Mouse (Mus musculus) E14TG2a.4 (cell line): ENCODE data around the gene Pigz.
"Not testable (repeated sequence)": the region's sequence is repeated elsewhere in the genome, so short reads cannot be mapped to it uniquely, and the experiment has no call there.

Experiments used
- H3K27me3 ChIP-seq: 2 replicates; pipeline ENCODE4 v1.6.1; 2014; ENCODE audit warnings: low read length, control low read depth; ENCODE audit not compliant: insufficient read depth
- H3K36me3 ChIP-seq: 2 replicates; pipeline ENCODE4 v1.6.1; 2014; ENCODE audit warnings: low read length, control low read depth; ENCODE audit not compliant: insufficient read depth
- H3K4me1 ChIP-seq: replicated peaks from 2 replicates; pipeline ENCODE4 v1.6.1; 2014; ENCODE audit warnings: low read depth, low read length, control low read depth
- H3K4me3 ChIP-seq: replicated peaks from 2 replicates; pipeline ENCODE4 v1.5.1; 2014; ENCODE audit warnings: mild to moderate bottlenecking, low read length
- H3K9me3 ChIP-seq: 2 replicates; pipeline ENCODE4 v1.6.1; 2014; ENCODE audit warnings: low read length, control low read depth
- CTCF ChIP-seq: conservative IDR thresholded peaks from 2 replicates; pipeline ENCODE4 v1.5.1; 2014; ENCODE audit warnings: low read length
- NANOG ChIP-seq: IDR thresholded peaks from 2 replicates; pipeline ENCODE4 v1.6.1; 2014; ENCODE audit warnings: borderline replicate concordance, low read length, mixed read lengths
- POU5F1 ChIP-seq: IDR thresholded peaks from 2 replicates; pipeline ENCODE4 v1.6.1; 2014; ENCODE audit warnings: low read length, borderline replicate concordance

The Pigz gene

GRCm38 (mm10) chr16:31935091-31935979 is 1.7 kb downstream of the Pigz start:
- TF ChIP-seq POU5F1 = no peak
- TF ChIP-seq NANOG = no peak
- TF ChIP-seq CTCF = no peak
- peak overlapping the region; percentile 67 for H3K4me3 ChIP-seq
- no peaks in the 10 kb centered on the region for H3K9me3 ChIP-seq
- H3K27me3 ChIP-seq = peaks cover 53% of the 10 kb centered on the region
- H3K4me1 ChIP-seq = peaks cover 63% of the 10 kb centered on the region
- no peaks in the 10 kb centered on the region for H3K36me3 ChIP-seq

GRCm38 (mm10) chr16:31936568-31936967 is 2.9 kb downstream of the Pigz start:
- Histone ChIP-seq H3K36me3 (no peaks in the 10 kb centered on the region), H3K4me3 (no peak overlapping the region), H3K4me1 (peaks cover 60% of the 10 kb centered on the region), H3K9me3 (no peaks in the 10 kb centered on the region), H3K27me3 (peaks cover 46% of the 10 kb centered on the region)
- TF ChIP-seq NANOG (no peak), CTCF (peak; percentile 35)

- TF ChIP-seq CTCF (no peak), NANOG (no peak), POU5F1 (no peak)
- no peak overlapping the region for H3K4me3 ChIP-seq
These were observed 5.2 kb downstream of the Pigz start for GRCm38 (mm10) chr16:31938856-31939255.

DNA sequence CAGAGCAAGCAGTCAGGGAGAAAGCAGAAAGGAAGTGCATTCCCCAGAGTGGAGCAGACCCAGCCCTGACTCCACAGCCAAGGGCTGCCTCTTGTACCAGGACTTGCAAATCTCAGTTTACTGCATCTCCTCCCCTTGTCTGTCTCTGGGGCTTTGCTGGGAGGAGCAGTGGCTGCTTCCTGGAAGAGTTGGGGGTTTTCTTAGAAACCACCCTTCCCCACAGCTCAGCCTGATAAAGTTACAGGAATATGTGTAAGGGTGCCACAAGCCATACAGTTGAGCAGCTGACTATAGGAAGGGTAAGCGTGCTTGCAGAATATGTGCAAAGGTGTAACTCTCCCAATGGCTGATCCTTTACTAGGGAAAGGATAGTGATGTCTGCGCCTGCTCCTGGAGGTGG is 6.9 kb downstream of the Pigz start:
- 0 out of 2 replicates have a peak overlapping the region, but pooled peaks have one; percentile 20 for H3K4me3 ChIP-seq
- H3K9me3 ChIP-seq = no peaks in the 10 kb centered on the region
- H3K4me1 ChIP-seq = peaks cover 43% of the 10 kb centered on the region
- TF ChIP-seq POU5F1 = no peak
- no peak for TF ChIP-seq CTCF
- no peak for TF ChIP-seq NANOG
- H3K36me3 ChIP-seq = peaks cover 15% of the 10 kb centered on the region
- peaks cover 8% of the 10 kb centered on the region for H3K27me3 ChIP-seq

More at GRCm38 (mm10) chr16:31938856-31939255, 5.2 kb downstream of the Pigz start:
- no peaks in the 10 kb centered on the region for H3K9me3 ChIP-seq
- no peaks in the 10 kb centered on the region for H3K36me3 ChIP-seq
- H3K4me1 ChIP-seq = peaks cover 44% of the 10 kb centered on the region
- H3K27me3 ChIP-seq = peaks cover 26% of the 10 kb centered on the region

GRCm38 (mm10) chr16:31943980-31944379 is 10.3 kb downstream of the Pigz start:
- H3K27me3 ChIP-seq = no peaks in the 10 kb centered on the region
- peak overlapping the region; percentile 72 for H3K4me3 ChIP-seq
- no peaks in the 10 kb centered on the region for H3K9me3 ChIP-seq
- peaks cover 27% of the 10 kb centered on the region for H3K36me3 ChIP-seq
- TF ChIP-seq POU5F1 (no peak), NANOG (no peak), CTCF (peak; percentile 86)
- peaks cover 61% of the 10 kb centered on the region for H3K4me1 ChIP-seq

GRCm38 (mm10) chr16:31944698-31945255 is 11.1 kb downstream of the Pigz start:
- Histone ChIP-seq H3K36me3 (peaks cover 27% of the 10 kb centered on the region), H3K27me3 (no peaks in the 10 kb centered on the region), H3K4me3 (peak overlapping the region; percentile 72), H3K9me3 (no peaks in the 10 kb centered on the region), H3K4me1 (peaks cover 67% of the 10 kb centered on the region)
- TF ChIP-seq POU5F1 (no peak), NANOG (no peak), CTCF (no peak)

DNA sequence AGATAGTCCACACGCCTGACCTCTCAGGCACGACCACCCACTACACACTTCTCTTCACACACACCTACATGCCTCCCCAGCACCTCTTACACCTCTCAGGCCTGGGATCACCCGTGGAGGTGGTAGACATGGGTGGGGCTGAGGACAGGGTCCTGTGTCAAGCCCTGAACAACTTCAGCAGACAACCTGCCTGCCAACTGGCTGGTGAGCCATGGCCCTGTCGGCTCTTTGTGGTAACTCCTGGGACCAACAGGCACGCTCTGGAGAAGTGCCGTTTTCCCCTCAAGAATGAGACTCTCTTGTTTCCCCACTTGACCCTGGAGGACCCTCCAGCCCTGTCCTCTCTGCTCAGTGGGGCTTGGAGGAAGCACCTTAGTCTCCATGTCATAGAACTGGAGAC is 11.7 kb downstream of the Pigz start:
- H3K9me3 ChIP-seq = no peaks in the 10 kb centered on the region
- peaks cover 33% of the 10 kb centered on the region for H3K36me3 ChIP-seq
- H3K4me3 ChIP-seq = 0 out of 2 replicates have a peak overlapping the region, but pooled peaks have one; percentile 72
- H3K27me3 ChIP-seq = no peaks in the 10 kb centered on the region
- peaks cover 67% of the 10 kb centered on the region for H3K4me1 ChIP-seq
- no peak for TF ChIP-seq NANOG
- no peak for TF ChIP-seq POU5F1
- no peak for TF ChIP-seq CTCF

GRCm38 (mm10) chr16:31945986-31946385 is 12.3 kb downstream of the Pigz start:
- not testable (repeated sequence) for H3K4me3 ChIP-seq, H3K27me3 ChIP-seq, H3K9me3 ChIP-seq
- Histone ChIP-seq H3K4me1 (peaks cover 65% of the 10 kb centered on the region), H3K36me3 (peaks cover 39% of the 10 kb centered on the region)

DNA sequence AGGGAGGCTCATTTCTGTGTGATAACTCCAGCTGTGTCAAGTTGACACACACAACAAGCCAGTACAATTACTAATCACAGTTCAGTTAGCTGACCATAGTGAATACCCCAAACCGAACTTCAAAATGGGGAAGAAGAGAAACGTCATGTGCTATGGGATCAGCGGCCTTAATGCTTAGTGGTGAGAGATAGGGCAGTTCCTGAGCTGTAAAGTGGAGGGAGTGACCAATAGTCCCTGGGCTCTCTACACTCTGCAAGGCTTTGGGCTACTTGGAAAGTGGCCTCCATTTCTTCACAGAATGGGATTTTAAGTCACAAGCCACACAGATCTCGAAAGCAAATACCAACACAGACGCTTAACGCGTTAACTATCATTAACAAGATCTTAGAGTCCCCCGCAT is 13.7 kb downstream of the Pigz start:
- H3K9me3 ChIP-seq = no peaks in the 10 kb centered on the region
- TF ChIP-seq NANOG = no peak
- TF ChIP-seq POU5F1 = no peak
- TF ChIP-seq CTCF = no peak
- no peaks in the 10 kb centered on the region for H3K27me3 ChIP-seq
- peak overlapping the region; percentile 99 for H3K4me3 ChIP-seq
- H3K36me3 ChIP-seq = peaks cover 52% of the 10 kb centered on the region
- peaks cover 61% of the 10 kb centered on the region for H3K4me1 ChIP-seq
